Mouse (Mus musculus) embryo, embryonic 10 days (tissue): ENCODE measurements around the gene Hcfc1r1.

Source experiments
- DNase-seq: peaks from one replicate; pipeline ENCODE4 v3.0.0-alpha.2; 2015; ENCODE audit warnings: low spot score

Gene Hcfc1r1

GRCm38 (mm10) chr17:23675564-23676281, 2.3 kb downstream of the Hcfc1r1 start:
- peak; percentile 54 for DNase-seq

GRCm38 (mm10) chr17:23676473-23677031, 3.2 kb downstream of the Hcfc1r1 start:
- peak; percentile 57 for DNase-seq

- peak; percentile 82 for DNase-seq
Measured at GRCm38 (mm10) chr17:23677236-23677679, 3.9 kb downstream of the Hcfc1r1 start, which contains the start of gene Tnfrsf12a. Tnfrsf12a (minus strand) TSS chr17:23677468.

GRCm38 (mm10) chr17:23679127-23679835, 5.9 kb downstream of the Hcfc1r1 start, which contains the start of gene Cldn6:
Cldn6 (plus strand) TSS chr17:23679249.
- peak; percentile 55 for DNase-seq

- no peak for DNase-seq
Measured at GRCm38 (mm10) chr17:23680336-23680735, 6.9 kb downstream of the Hcfc1r1 start.

GRCm38 (mm10) chr17:23681086-23681485, 7.7 kb downstream of the Hcfc1r1 start:
- DNase-seq, result no peak

- no peak for DNase-seq
Measured at GRCm38 (mm10) chr17:23682092-23682491, 8.7 kb downstream of the Hcfc1r1 start.

- DNase-seq, result no peak
Measured at GRCm38 (mm10) chr17:23682530-23682929, 9.1 kb downstream of the Hcfc1r1 start.

GRCm38 (mm10) chr17:23683226-23683625, 9.8 kb downstream of the Hcfc1r1 start:
- no peak for DNase-seq

- DNase-seq, result no peak
Measured at GRCm38 (mm10) chr17:23683856-23684672, 10.7 kb downstream of the Hcfc1r1 start, which contains the start of gene Cldn9. Cldn9 (minus strand) TSS chr17:23684026.

- peak; percentile 17 for DNase-seq
Measured at GRCm38 (mm10) chr17:23694491-23694890, 21.1 kb downstream of the Hcfc1r1 start.

- peak; percentile 64 for DNase-seq
Measured at GRCm38 (mm10) chr17:23695801-23696200, 22.4 kb downstream of the Hcfc1r1 start.

GRCm38 (mm10) chr17:23699131-23700077, 26.0 kb downstream of the Hcfc1r1 start:
- no peak for DNase-seq

GRCm38 (mm10) chr17:23700079-23700478, 26.7 kb downstream of the Hcfc1r1 start:
- peak; percentile 96 for DNase-seq

- DNase-seq, result no peak
Measured at GRCm38 (mm10) chr17:23703301-23703700, 29.9 kb downstream of the Hcfc1r1 start.

GRCm38 (mm10) chr17:23704741-23705140, 31.3 kb downstream of the Hcfc1r1 start:
- DNase-seq, result no peak

- no peak for DNase-seq
Measured at GRCm38 (mm10) chr17:23705525-23706104, 32.2 kb downstream of the Hcfc1r1 start.

- peak; percentile 85 for DNase-seq
Measured at GRCm38 (mm10) chr17:23706212-23706611, 32.8 kb downstream of the Hcfc1r1 start.

GRCm38 (mm10) chr17:23717003-23717402, 43.6 kb downstream of the Hcfc1r1 start:
- no peak for DNase-seq

- no peak for DNase-seq
Measured at GRCm38 (mm10) chr17:23719455-23719854, 46.1 kb downstream of the Hcfc1r1 start.
